Mouse (Mus musculus) C2C12 (cell line): ENCODE measurements at regions not wholly inside any gene's neighbourhood (a gene's known extent, or its start where the extent isn't known, plus 50 kb on each side); places are given as distances from the start of the nearest gene placed in this dataset.

ENCODE experiments used
- CEBPB ChIP-seq: IDR thresholded peaks from one replicate; pipeline ENCODE4 v1.6.1; 2011; ENCODE audit warnings: low read depth, mild to moderate bottlenecking, control low read depth, moderate library complexity
- CTCF ChIP-seq: IDR thresholded peaks from one replicate; pipeline ENCODE4 v1.5.1; 2011; ENCODE audit not compliant: control insufficient read depth, insufficient read depth, insufficient read length
- FOSL1 ChIP-seq: IDR thresholded peaks from one replicate; pipeline ENCODE4 v1.8.0; 2011; ENCODE audit warnings: mild to moderate bottlenecking, low read length; ENCODE audit not compliant: poor library complexity, insufficient read depth, severe bottlenecking
- MAX ChIP-seq: IDR thresholded peaks from one replicate; pipeline ENCODE4 v1.6.1; 2011; ENCODE audit warnings: mild to moderate bottlenecking, control low read depth
- MYOD1 ChIP-seq: IDR thresholded peaks from one replicate; pipeline ENCODE4 v1.6.1; 2011; ENCODE audit warnings: low read depth; ENCODE audit not compliant: control insufficient read depth, insufficient read length
- MYOG ChIP-seq: IDR thresholded peaks from one replicate; pipeline ENCODE4 v1.6.1; 2011; ENCODE audit not compliant: control insufficient read depth, insufficient read length; ENCODE audit errors: extremely low read depth
- USF1 ChIP-seq: IDR thresholded peaks from one replicate; pipeline ENCODE4 v1.6.1; 2011; ENCODE audit warnings: low read depth, mild to moderate bottlenecking, control low read depth, moderate library complexity

DNA sequence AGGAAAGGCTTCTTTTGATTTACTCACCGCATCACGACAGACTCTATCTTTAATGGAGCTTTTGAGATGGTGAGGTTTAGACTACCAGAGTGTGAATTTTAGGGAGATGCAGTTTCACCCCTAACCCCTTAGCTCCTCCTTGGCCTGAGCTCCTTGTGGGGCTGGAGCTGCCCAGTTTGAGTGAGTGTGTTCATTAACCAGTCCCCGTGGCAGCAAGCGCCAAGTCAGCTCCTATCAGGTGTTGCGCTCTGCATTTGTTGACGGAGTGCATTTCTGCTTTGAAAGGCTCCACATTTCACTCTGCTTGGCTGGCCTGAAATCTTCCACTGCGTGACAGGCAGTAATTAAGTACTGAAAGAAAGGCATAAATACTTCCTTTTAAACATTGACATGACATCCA, 481.7 kb downstream of the Plcl1 start:
- TF ChIP-seq CTCF (no peak), USF1 (no peak), CEBPB (no peak), MAX (no peak), MYOD1 (no peak), MYOG (no peak), FOSL1 (no peak)
